In the genomic region with DNA sequence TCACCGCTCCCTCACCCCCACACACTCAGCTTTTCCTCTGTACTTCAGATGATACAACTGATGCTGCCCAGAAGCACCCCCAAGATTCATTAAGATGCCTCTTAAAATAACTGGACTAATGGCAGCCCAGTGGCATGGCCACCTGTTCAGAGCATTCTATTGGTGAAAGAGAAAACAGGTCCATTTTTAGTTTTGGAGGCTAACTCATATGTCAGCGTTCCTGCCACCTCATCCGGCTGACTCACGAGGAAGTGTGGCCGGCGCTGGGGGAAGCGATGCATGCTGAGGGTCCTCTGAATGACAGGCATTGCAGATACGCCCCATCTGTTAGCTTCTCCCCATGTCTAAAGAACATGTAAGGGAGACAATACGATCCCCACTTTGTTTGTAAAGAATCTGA, we compare ENCODE assay signal across 20 mouse cellular contexts. TPM values are rescaled to one million over a fixed set of nuclear protein-coding genes. Genes with fewer than 3 reads are reported as not detected.
"Had no signal": no experiment of that assay in that cellular context is flagged by ENCODE, and none has a peak within 500 bp of the region (broad histone marks: within the 10 kb centered on the region; RNA-seq: fewer than 3 reads in every experiment).

No protein-coding gene starts in this region.

- H3K4me2 ChIP-seq: limb, embryonic 13.5 days; neural tube, embryonic 15.5 days had no signal

- H3K4me1 ChIP-seq: limb, embryonic 13.5 days; midbrain, embryonic 10.5 days; neural tube, embryonic 15.5 days had no signal

- H3K4me3 ChIP-seq: layer of hippocampus, adult 2 months; limb, embryonic 13.5 days; midbrain, embryonic 10.5 days; neural tube, embryonic 15.5 days had no signal

- H3K27me3 ChIP-seq: limb, embryonic 13.5 days; neural tube, embryonic 15.5 days had no signal

- H3K9me3 ChIP-seq: limb, embryonic 13.5 days; midbrain, embryonic 10.5 days; neural tube, embryonic 15.5 days had no signal

- DNase-seq: kidney, adult 18-20 months; kidney, postnatal 10 days; kidney, postnatal 4 days; lung, adult 2 months; lung, postnatal 10 days; lung, postnatal 4 days; midbrain, embryonic 14.5 days; right cerebral cortex, postnatal 4 days; spleen, adult 18-20 months; thymus, adult 18-20 months; thymus, postnatal 14 days had no signal

- H3K9ac ChIP-seq: limb, embryonic 13.5 days; liver, embryonic 14.5 days; neural tube, embryonic 15.5 days had no signal

- H3K27ac ChIP-seq: layer of hippocampus, adult 2 months; limb, embryonic 13.5 days; liver, embryonic 14.5 days; midbrain, embryonic 10.5 days; neural tube, embryonic 15.5 days had no signal

- H3K36me3 ChIP-seq: limb, embryonic 13.5 days; midbrain, embryonic 10.5 days; neural tube, embryonic 15.5 days had no signal

RNA-seq across cellular contexts. Expression of gene Sctr, which starts 31.9 kb away (rescaled TPM):
- total RNA-seq: liver, adult 2 months; monocyte, adult 5-6 weeks had no signal
- polyA plus RNA-seq: liver, adult 2 months had no signal

RNA-seq across cellular contexts. Expression of gene Cfap221, which starts 41.6 kb away (rescaled TPM):
- total RNA-seq: liver, adult 2 months; monocyte, adult 5-6 weeks had no signal
- polyA plus RNA-seq: liver, adult 2 months; liver, embryonic 14.5 days; neural tube, embryonic 11.5 days; stomach, embryonic 14.5 days had no signal
